ENCODE assay signal across 16 mouse cellular contexts in the genomic region with DNA sequence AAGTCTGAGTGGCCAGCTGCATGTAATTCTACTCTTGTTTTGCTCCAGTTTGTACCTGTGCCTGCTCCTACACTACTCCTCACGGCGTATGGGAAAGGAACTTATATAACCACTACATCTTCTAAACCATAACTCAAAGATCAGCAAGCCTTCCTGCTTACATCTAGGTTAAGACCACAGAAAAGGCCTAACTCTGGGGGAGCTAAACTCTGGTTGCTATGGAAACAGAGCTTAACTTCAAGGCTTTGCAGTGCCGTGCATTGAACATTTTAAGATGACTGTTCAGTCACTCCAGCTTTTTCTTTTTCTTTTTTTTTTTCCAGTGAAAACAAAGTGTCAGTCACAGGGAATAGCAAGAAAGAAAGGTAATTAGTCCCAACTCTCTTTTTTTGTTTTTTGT.
DNase-seq lines count a peak whose midpoint lies in the region; ATAC-seq lines count a peak whose summit lies in the region.
"Had no signal": no experiment of that assay in that cellular context is flagged by ENCODE, and none has a peak within 500 bp of the region (broad histone marks: within the 10 kb centered on the region; RNA-seq: fewer than 3 reads in every experiment).

No protein-coding gene starts in this region.

- H3K4me2 ChIP-seq in forebrain, embryonic 11.5 days (ENCODE audit: low read depth, low read length, severe bottlenecking) = no peak overlapping the region
- no peak overlapping the region for H3K4me2 ChIP-seq in neural tube, embryonic 14.5 days (ENCODE audit: low read depth, low read length)
- no peak overlapping the region for H3K4me2 ChIP-seq in neural tube, embryonic 15.5 days
- H3K4me2 ChIP-seq in liver, embryonic 12.5 days = no peak overlapping the region
- H3K4me2 ChIP-seq: limb, embryonic 15.5 days had no signal

- H3K27ac ChIP-seq in forebrain, embryonic 11.5 days (ENCODE audit: low read depth, low read length) = no peak overlapping the region
- no peak overlapping the region for H3K27ac ChIP-seq in forebrain, embryonic 10.5 days
- H3K27ac ChIP-seq in neural tube, embryonic 14.5 days (ENCODE audit: low read depth, low read length) = no peak overlapping the region
- no peak overlapping the region for H3K27ac ChIP-seq in neural tube, embryonic 15.5 days (replicated peaks)
- H3K27ac ChIP-seq in midbrain, embryonic 10.5 days (replicated peaks) = 0 out of 2 replicates have a peak overlapping the region, but pooled peaks have one; percentile 9
- no peak overlapping the region for H3K27ac ChIP-seq in liver, embryonic 12.5 days
- H3K27ac ChIP-seq: limb, embryonic 15.5 days had no signal

- no peaks in the 10 kb centered on the region for H3K9me3 ChIP-seq in forebrain, embryonic 11.5 days (ENCODE audit: control insufficient read depth, low read length)
- no peaks in the 10 kb centered on the region for H3K9me3 ChIP-seq in forebrain, embryonic 10.5 days
- no peaks in the 10 kb centered on the region for H3K9me3 ChIP-seq in neural tube, embryonic 14.5 days (ENCODE audit: control insufficient read depth, low read length)
- H3K9me3 ChIP-seq in neural tube, embryonic 15.5 days (replicated peaks) = no peaks in the 10 kb centered on the region
- no peaks in the 10 kb centered on the region for H3K9me3 ChIP-seq in midbrain, embryonic 10.5 days (replicated peaks)
- no peaks in the 10 kb centered on the region for H3K9me3 ChIP-seq in liver, embryonic 12.5 days (replicated peaks)
- H3K9me3 ChIP-seq: limb, embryonic 15.5 days had no signal

- peak; percentile 63 for ATAC-seq in forebrain, embryonic 11.5 days (replicated peaks; ENCODE audit: low FRiP score)
- ATAC-seq in neural tube, embryonic 14.5 days (ENCODE audit: low read depth) = peak; percentile 54; the same call in 1 of the 2 replicates
- ATAC-seq in neural tube, embryonic 15.5 days (ENCODE audit: low FRiP score) = no peak; the same call in 1 of the 2 replicates
- no peak for ATAC-seq in liver, embryonic 12.5 days

- H3K36me3 ChIP-seq in forebrain, embryonic 11.5 days (ENCODE audit: control insufficient read depth, insufficient read depth, low read length) = no peaks in the 10 kb centered on the region
- H3K36me3 ChIP-seq in forebrain, embryonic 10.5 days (replicated peaks) = no peaks in the 10 kb centered on the region
- H3K36me3 ChIP-seq in neural tube, embryonic 14.5 days (ENCODE audit: control insufficient read depth, insufficient read depth, low read length) = no peaks in the 10 kb centered on the region
- no peaks in the 10 kb centered on the region for H3K36me3 ChIP-seq in neural tube, embryonic 15.5 days
- no peaks in the 10 kb centered on the region for H3K36me3 ChIP-seq in midbrain, embryonic 10.5 days
- no peaks in the 10 kb centered on the region for H3K36me3 ChIP-seq in liver, embryonic 12.5 days
- H3K36me3 ChIP-seq: limb, embryonic 15.5 days had no signal

- no peak overlapping the region for H3K4me3 ChIP-seq in forebrain, embryonic 11.5 days (ENCODE audit: low read depth, low read length)
- H3K4me3 ChIP-seq in forebrain, embryonic 10.5 days = no peak overlapping the region
- H3K4me3 ChIP-seq in neural tube, embryonic 14.5 days (ENCODE audit: low read depth, low read length) = no peak overlapping the region
- H3K4me3 ChIP-seq in neural tube, embryonic 15.5 days (replicated peaks) = no peak overlapping the region
- H3K4me3 ChIP-seq in midbrain, embryonic 10.5 days = no peak overlapping the region
- no peak overlapping the region for H3K4me3 ChIP-seq in liver, embryonic 12.5 days
- H3K4me3 ChIP-seq: limb, embryonic 15.5 days had no signal

- no peak overlapping the region for H3K9ac ChIP-seq in forebrain, embryonic 11.5 days (ENCODE audit: low read length)
- H3K9ac ChIP-seq in neural tube, embryonic 14.5 days (replicated peaks; ENCODE audit: low read depth, low read length) = no peak overlapping the region
- no peak overlapping the region for H3K9ac ChIP-seq in neural tube, embryonic 15.5 days (replicated peaks)
- no peak overlapping the region for H3K9ac ChIP-seq in liver, embryonic 12.5 days
- H3K9ac ChIP-seq: limb, embryonic 15.5 days had no signal

- no peaks in the 10 kb centered on the region for H3K27me3 ChIP-seq in forebrain, embryonic 11.5 days (ENCODE audit: control insufficient read depth, insufficient read depth, low read length)
- no peaks in the 10 kb centered on the region for H3K27me3 ChIP-seq in forebrain, embryonic 10.5 days (ENCODE audit: poor library complexity, severe bottlenecking)
- no peaks in the 10 kb centered on the region for H3K27me3 ChIP-seq in neural tube, embryonic 14.5 days (ENCODE audit: control insufficient read depth, insufficient read depth, low read length)
- no peaks in the 10 kb centered on the region for H3K27me3 ChIP-seq in neural tube, embryonic 15.5 days (replicated peaks)
- H3K27me3 ChIP-seq in midbrain, embryonic 10.5 days (ENCODE audit: low read depth, poor library complexity, severe bottlenecking) = no peaks in the 10 kb centered on the region
- no peaks in the 10 kb centered on the region for H3K27me3 ChIP-seq in liver, embryonic 12.5 days (replicated peaks)
- H3K27me3 ChIP-seq: CH12.LX; limb, embryonic 15.5 days had no signal

- peaks cover 7% of the 10 kb centered on the region; the same call in 1 of the 2 replicates for H3K4me1 ChIP-seq in forebrain, embryonic 11.5 days (replicated peaks; ENCODE audit: control insufficient read depth, insufficient read depth, low read length)
- peaks cover 16% of the 10 kb centered on the region for H3K4me1 ChIP-seq in forebrain, embryonic 10.5 days
- H3K4me1 ChIP-seq in neural tube, embryonic 14.5 days (ENCODE audit: control insufficient read depth, insufficient read depth, low read length) = no peaks in the 10 kb centered on the region
- no peaks in the 10 kb centered on the region for H3K4me1 ChIP-seq in neural tube, embryonic 15.5 days
- peaks cover 12% of the 10 kb centered on the region for H3K4me1 ChIP-seq in midbrain, embryonic 10.5 days
- no peaks in the 10 kb centered on the region for H3K4me1 ChIP-seq in liver, embryonic 12.5 days
- H3K4me1 ChIP-seq: limb, embryonic 15.5 days had no signal

- DNase-seq in forebrain, embryonic 11.5 days (ENCODE audit: low spot score) = no peak
- no peak for DNase-seq in forebrain, embryonic 10.5 days (ENCODE audit: extremely low spot score, low spot score)
- no peak for DNase-seq in midbrain, embryonic 10.5 days (ENCODE audit: low spot score)
- DNase-seq in telencephalon, adult 2 months (ENCODE audit: low read depth, low spot score) = peak; percentile 17
- no peak for DNase-seq in spleen, postnatal 10 days (ENCODE audit: low spot score in 2 of 2)
- DNase-seq: adrenal gland, adult 8-10 months; cerebellum, adult 18-20 months; cerebellum, postnatal 36 days; gastrocnemius, postnatal 25 days; lung, adult 2 months; lung, postnatal 4 days had no signal

- 60% methylated on average over 3 of the region's 3 CpGs for WGBS in forebrain, embryonic 11.5 days
- 64% methylated on average over 3 of the region's 3 CpGs for WGBS in forebrain, embryonic 10.5 days
- WGBS in neural tube, embryonic 14.5 days = 61% methylated on average over 3 of the region's 3 CpGs
- WGBS in neural tube, embryonic 15.5 days = 58% methylated on average over 3 of the region's 3 CpGs
- WGBS in midbrain, embryonic 10.5 days = 46% methylated on average over 3 of the region's 3 CpGs
- WGBS in liver, embryonic 12.5 days (ENCODE audit: insufficient replicate concordance) = 85% methylated on average over 3 of the region's 3 CpGs

Comparison
In these comparisons a context has a peak if more than half of its experiments do, and no peak if none do; other contexts are left out.
1. ATAC-seq: peak in forebrain, embryonic 11.5 days (single experiment) and neural tube, embryonic 14.5 days (single experiment); none in neural tube, embryonic 15.5 days (single experiment) and liver, embryonic 12.5 days (single experiment).